Mouse (Mus musculus) gastrocnemius, postnatal 14 days (tissue): ENCODE measurements at regions not wholly inside any gene's neighbourhood (a gene's known extent, or its start where the extent isn't known, plus 50 kb on each side); places are given as distances from the start of the nearest gene placed in this dataset.

Source experiments
- DNase-seq: peaks from one replicate; pipeline ENCODE4 v3.0.0; 2021; ENCODE audit warnings: mixed read lengths
- intact Hi-C: fragments of 180-260 bp; cut with DNase I; formaldehyde crosslinking; loops from one replicate; pipeline ENCODE4 v1.15.1; 2025; ENCODE audit warnings: low total_unique reads

- DNase-seq: peak; percentile 17
- intact Hi-C loops: no loop called here
Measured at GRCm38 (mm10) chrX:12900256-12900655, 138.4 kb upstream of the Med14 start.

GRCm38 (mm10) chrX:12891468-12891867 lies 129.6 kb upstream of the Med14 start:
- DNase-seq: no peak
- intact Hi-C loops: no loop called here

DNA sequence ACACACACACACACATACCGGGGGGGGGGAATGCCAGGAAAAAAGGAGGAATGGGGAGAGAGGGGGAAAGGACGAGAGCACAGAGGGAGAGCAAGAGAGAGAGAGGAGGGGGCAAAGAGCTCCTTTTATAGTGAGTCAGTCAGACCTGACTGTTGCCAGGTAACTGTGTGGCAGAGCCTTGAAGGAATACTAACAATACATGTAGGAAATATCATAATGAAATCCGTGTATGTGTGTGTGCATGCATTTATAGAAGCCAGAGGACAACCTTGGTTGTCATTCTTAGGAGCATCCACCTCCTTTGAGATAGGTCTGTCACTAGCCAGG lies 127.6 kb upstream of the Med14 start:
- no peak for DNase-seq
- intact Hi-C loops: no loop called here

DNA sequence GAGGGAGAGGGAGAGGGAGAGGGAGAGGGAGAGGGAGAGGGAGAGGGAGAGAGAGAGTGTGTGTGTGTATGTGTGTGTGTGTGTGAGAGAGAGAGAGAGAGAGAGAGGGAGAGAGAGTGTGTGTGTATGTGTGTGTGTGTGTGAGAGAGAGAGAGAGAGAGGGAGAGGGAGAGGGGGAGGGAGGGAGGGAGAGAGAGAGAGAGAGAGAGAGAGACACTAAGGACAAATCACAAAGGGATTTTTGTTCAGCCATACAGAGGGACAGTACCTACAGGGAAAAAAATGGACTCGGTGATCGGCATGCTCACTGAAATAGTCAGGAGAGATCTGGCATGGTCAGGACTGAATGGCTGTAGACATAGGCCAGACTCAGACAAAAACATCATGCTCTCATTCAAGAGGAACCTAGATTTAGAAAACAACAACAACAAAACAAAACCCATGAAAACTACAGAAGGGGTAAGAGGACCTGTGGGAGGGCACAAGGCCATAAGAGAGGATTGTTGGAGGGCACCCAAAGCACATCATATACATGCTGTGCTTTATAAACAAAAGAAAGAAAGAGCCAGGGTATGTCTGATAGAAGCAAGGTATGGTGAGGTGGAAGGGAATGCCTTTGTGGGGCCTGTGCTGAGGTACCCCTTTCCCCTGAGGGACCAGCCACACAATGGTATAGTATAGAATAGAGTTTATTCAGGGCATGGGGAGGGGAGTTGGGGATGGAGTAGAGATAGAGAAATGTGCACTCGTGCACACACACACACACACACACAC lies 127.0 kb upstream of the Med14 start:
- DNase-seq: no peak
- intact Hi-C loops: no loop called here

DNA sequence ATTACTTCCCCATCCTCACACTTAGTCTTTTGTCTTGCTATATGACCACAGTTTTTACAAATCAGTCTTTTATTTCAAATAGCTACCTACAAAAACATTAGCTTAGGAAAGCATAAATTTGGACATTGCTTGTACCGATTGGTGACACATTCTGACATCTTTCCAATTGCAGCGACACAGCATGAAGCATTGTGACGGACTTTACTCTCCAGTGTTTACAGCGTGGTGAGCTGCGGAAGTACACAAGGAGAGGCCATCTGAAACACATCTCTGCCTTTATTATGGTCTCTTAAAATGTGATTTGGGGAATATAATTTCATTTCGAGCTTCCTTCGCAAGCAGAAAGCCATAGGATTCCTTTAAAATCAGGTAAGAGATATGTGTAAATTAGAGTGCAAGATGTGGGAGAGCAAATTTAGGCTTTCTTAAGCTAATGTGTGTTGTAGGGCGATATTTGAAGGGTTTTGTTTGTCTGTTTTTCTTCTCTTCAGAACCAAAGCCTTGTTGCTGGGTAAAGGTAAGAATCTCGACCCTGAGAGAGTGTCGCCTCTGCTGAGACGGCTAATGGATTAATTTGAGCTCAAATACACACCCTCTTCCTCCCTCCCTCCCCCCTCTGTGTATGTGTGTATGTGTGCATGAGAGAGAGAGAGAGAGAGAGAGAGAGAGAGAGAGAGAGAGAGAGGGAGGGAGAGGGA lies 126.3 kb upstream of the Med14 start:
- DNase-seq: no peak
- intact Hi-C loops: no loop called here

GRCm38 (mm10) chrX:12887516-12887915 lies 125.6 kb upstream of the Med14 start:
- intact Hi-C loops: no loop called here
- DNase-seq: no peak

- intact Hi-C loops: no loop called here
- DNase-seq: no peak
Measured at GRCm38 (mm10) chrX:12886160-12887048, 124.5 kb upstream of the Med14 start.

GRCm38 (mm10) chrX:12879233-12879632 lies 117.4 kb upstream of the Med14 start:
- no peak for DNase-seq
- intact Hi-C loops: no loop called here

DNA sequence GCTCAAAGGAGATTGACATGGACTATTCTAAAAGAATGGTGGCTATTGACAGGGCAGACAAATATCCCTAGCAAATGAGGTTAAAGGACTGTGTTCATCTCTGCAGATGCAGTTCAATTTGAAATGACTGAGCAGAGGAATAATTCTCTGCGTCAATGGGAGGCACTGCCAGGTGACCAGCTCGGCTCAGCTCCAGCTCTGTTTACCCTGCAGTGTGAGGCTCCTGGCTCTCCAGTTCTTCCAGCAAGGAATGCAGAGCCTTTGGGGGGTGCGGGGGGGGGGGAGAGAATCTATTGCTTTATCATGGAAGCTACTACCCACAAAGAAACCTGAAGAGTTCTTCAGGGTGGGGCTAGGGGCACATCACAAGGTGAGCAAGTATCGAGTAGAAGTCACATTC lies 115.6 kb upstream of the Med14 start:
- intact Hi-C loops: no loop called here
- DNase-seq: no peak

- intact Hi-C loops: no loop called here
Measured at GRCm38 (mm10) chrX:12873698-12874144, 111.8 kb upstream of the Med14 start.

DNA sequence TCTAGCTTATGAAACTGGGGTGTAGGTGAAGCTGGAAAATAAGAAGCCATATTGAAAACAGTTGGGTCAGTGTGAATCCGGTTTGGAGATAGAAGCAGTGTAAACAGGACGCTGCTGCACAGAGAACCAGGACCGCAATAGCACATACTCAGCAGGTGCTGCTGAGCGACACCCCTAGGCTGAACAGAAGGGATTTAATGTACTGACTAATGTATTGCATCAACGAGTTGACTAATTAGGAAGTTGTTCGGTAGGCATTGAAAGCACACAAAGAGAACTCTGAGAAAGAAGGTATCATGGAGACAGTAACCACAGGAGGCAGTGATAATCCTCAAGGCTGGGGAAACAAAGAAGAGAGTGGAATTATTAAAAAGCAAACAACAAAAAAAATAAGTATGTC lies 111.4 kb upstream of the Med14 start:
- DNase-seq: no peak
- intact Hi-C loops: no loop called here

More at GRCm38 (mm10) chrX:12873698-12874144, 111.8 kb upstream of the Med14 start:
- peak; percentile 74 for DNase-seq

GRCm38 (mm10) chrX:12866885-12867498 lies 105.1 kb upstream of the Med14 start:
- no peak for DNase-seq
- intact Hi-C loops: no loop called here

GRCm38 (mm10) chrX:12866176-12866575 lies 104.3 kb upstream of the Med14 start:
- peak; percentile 6 for DNase-seq

DNA sequence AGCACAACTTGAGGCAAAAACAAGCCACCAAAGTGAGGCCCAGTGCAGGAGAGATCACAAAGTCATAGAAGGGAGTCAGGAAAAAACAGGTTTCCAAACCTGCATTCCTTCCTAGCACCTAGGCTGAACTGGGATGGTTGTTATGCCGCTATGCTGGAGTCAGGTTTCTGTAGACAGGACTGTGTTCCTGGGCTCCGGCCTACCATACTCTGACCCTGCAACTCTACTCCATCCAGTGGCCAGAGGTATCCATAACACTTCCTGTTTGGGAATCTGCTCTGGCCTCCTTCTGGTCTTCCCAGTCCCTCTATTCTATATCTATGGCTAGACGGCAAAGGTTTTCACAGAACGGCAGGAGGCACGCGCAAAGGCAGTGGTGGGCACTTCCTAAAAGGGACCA lies 98.3 kb upstream of the Med14 start:
- intact Hi-C loops: no loop called here
- DNase-seq: no peak

More at GRCm38 (mm10) chrX:12866176-12866575, 104.3 kb upstream of the Med14 start:
- intact Hi-C loops: no loop called here

DNA sequence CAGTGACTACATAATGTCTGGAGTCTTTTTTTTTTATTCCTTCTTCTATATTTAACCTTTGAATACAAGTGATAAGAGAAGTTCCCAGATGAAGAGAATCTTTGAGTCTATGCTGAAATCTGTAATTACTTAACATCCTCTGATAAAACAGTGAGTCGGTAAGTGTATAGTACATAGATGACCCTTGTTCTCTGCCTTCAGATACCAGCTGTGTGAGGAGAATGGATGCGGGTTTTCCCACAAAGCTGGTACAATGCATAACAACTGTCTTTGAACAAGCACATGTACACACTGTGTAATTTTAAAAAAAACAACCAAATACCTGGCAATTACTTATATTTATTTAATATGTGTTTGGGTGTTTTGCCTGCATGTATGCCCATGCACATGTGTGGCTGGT lies 96.9 kb upstream of the Med14 start:
- intact Hi-C loops: no loop called here
- DNase-seq: no peak

DNA sequence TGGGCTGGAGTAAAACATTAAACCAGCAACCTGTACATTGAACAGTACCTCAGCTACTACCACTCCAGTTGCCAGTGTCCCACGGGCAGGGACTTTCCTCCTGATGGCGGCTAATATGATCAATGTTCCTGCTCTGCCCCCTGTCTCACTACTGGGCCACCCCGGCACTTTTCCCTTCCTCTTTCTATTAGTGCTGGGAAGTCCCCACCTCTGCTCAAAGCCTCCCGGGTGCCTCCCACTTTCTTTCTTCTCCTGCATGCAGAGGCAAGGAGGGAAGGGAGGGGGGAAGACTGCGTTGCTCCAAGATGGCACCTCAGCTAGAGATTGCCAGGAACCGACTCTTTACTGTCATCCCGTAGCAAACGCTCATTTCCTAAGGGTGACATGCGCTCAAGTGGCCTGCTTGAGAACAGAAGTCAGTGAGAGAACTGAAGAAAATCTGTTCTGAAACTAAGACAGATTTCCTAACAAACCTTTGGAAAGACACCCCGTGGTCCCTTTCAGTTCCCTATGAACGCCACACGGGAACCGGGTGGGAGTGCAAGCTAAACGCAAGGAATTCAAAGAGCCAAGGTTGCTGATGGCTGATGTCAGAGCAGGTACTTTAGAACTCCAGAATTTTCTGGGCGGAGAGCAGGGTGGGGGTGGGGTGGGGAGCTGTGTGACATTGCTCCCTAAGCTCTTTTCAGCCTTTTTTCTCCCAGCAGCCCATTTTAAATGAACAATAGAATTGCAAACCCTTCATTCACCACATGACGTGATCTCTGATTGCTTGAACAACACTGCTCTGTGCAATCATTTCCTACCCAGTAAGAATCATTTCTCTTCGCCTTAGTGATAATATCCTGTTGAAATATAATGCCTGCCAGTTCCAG lies 96.2 kb upstream of the Med14 start:
- DNase-seq: no peak
- intact Hi-C loops: no loop called here

- DNase-seq: peak; percentile 58
- intact Hi-C loops: no loop called here
Measured at GRCm38 (mm10) chrX:12855425-12855824, 93.6 kb upstream of the Med14 start.

GRCm38 (mm10) chrX:12851684-12852083 lies 89.8 kb upstream of the Med14 start:
- no peak for DNase-seq
- intact Hi-C loops: no loop called here

DNA sequence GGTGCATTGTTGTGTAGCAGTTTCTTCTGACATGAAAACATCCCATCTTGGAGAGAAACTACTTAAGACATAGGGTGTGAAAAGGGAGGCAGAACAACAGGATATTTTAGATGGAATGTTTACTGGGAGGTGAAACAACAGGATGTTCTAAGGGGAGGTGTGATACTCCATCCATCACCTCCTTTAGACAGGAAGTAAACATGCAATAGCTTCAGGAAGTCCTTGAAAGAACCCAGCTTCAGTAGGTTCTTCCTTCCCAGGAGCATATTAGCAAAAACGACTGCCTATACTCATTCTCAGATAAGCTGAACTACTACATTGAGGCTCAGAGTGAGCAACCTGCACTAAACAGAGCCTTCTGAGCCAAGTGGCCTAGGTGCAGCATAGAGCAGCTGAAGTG lies 82.6 kb upstream of the Med14 start:
- intact Hi-C loops: loop anchor here (5.0 kb wide), 1 partner anchor 162 kb away; no protein-coding TSS in a partner anchor
- DNase-seq: no peak
